Mouse (Mus musculus): Measurements from ENCODE around the gene Mtus2. TPM values are rescaled to one million over a fixed set of nuclear protein-coding genes. Genes with fewer than 3 reads are reported as not detected.
"Not testable (repeated sequence)": the region's sequence is repeated elsewhere in the genome, so short reads cannot be mapped to it uniquely, and the experiment has no call there.

Gene Mtus2
- polyA plus RNA-seq, 2 experiments from 2014 or later: 3.9 to 8.1 TPM

GRCm38 (mm10) chr5:148283584-148283983 is 326.5 kb downstream of the Mtus2 start:
- no peak for ATAC-seq

- ATAC-seq: no peak
These were observed 330.4 kb downstream of the Mtus2 start for GRCm38 (mm10) chr5:148287529-148287928.

DNA sequence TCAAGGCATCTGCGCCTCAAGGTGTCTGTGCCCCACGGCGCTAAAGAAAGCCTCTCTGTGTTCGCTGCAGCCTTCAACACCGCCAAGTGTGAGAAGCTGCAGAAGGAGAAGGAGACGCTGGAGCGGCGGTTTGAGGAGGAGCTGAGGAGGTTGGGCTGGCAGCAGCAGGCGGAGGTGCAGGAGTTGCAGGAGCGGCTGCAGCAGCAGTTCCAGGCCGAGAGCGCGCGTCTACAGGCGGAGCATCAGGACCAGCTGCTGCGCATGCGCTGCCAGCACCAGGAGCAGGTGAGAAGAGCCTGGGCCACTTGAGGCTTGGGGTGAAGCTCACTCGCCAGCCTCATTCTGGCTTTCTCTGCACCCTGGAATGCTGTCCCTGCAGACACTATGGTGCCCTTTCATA is 331.7 kb downstream of the Mtus2 start:
- ATAC-seq: no peak

- ATAC-seq: no peak
These were observed 332.8 kb downstream of the Mtus2 start for GRCm38 (mm10) chr5:148289951-148290350.

GRCm38 (mm10) chr5:148292862-148293261 is 335.7 kb downstream of the Mtus2 start:
- ATAC-seq: no peak

- ATAC-seq: no peak
These were observed 336.2 kb downstream of the Mtus2 start for GRCm38 (mm10) chr5:148293346-148293745.

GRCm38 (mm10) chr5:148302968-148303367 is 345.8 kb downstream of the Mtus2 start:
- ATAC-seq: no peak

DNA sequence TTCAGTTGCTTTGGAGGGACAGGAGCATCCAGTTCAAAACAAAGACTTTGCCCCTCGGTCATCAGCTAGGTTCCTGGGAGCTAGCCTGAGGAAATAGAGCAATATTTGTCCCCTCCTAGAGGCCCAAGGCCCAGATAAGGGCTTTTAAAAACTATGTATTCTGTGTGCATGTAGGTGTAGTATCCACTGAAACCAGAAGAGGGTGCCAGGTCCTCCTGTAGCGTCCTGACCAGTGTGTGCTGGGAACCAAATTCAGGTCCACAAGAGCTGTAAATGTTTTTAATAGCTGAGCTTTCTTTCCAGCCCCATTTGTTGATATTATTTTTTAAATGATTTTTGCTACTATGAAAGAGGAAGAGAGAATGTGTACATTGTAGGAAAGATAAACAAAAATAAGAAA is 347.0 kb downstream of the Mtus2 start:
- no peak for ATAC-seq

- ATAC-seq: peak; percentile 75
These were observed 353.7 kb downstream of the Mtus2 start for GRCm38 (mm10) chr5:148310790-148311189.

GRCm38 (mm10) chr5:148312443-148312842 is 355.3 kb downstream of the Mtus2 start:
- ATAC-seq: no peak

- ATAC-seq: no peak
These were observed 357.8 kb downstream of the Mtus2 start for GRCm38 (mm10) chr5:148314931-148315330.

GRCm38 (mm10) chr5:148325317-148325885 is 368.3 kb downstream of the Mtus2 start:
- ATAC-seq: peak; percentile 81

DNA sequence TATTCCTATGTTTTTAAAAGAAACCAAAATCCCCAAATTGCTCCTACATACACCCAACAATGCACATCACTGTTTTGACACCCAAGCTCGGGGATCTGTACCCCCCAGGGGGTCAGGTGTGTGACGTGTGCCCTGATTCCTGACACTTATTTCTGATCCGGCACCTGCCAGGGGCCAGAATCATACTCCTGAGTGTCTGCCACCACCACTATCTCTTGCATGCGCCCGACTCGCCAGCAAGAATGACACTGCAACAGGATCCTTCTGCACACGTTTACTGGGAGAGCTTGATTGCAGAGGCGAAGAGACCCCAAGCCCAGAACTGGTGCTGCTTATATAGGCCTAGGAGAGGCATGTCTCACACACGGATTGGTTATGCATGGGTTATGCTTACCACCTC is 369.2 kb downstream of the Mtus2 start:
- not testable (repeated sequence) for ATAC-seq

GRCm38 (mm10) chr5:148328982-148329381 is 371.9 kb downstream of the Mtus2 start:
- no peak for ATAC-seq

DNA sequence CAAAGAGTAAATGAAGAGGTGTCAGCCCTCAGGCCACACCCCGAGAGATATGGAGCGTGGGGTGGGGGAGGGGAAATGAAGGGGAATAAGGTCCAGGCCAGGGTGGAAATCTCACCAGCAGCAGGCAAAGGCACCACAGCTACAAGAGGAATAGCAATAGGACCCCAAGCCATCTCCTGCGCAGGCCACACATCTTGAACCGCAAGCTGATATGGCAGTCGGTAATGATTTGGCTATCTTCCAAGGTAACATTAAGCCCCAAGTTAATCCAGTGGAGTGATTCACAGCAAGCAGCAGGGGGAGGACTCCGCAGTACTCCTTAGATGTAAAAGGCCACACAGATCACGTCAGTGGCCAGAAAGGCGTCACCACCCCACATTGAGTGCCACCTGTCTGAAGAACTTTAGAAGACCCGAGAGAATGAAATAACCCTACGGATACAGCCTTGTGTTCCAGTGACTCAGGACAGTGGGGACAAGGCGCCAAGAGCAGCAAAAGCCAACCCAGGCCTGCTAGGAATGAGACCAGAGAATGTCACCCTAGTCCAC is 374.2 kb downstream of the Mtus2 start:
- no peak for ATAC-seq

DNA sequence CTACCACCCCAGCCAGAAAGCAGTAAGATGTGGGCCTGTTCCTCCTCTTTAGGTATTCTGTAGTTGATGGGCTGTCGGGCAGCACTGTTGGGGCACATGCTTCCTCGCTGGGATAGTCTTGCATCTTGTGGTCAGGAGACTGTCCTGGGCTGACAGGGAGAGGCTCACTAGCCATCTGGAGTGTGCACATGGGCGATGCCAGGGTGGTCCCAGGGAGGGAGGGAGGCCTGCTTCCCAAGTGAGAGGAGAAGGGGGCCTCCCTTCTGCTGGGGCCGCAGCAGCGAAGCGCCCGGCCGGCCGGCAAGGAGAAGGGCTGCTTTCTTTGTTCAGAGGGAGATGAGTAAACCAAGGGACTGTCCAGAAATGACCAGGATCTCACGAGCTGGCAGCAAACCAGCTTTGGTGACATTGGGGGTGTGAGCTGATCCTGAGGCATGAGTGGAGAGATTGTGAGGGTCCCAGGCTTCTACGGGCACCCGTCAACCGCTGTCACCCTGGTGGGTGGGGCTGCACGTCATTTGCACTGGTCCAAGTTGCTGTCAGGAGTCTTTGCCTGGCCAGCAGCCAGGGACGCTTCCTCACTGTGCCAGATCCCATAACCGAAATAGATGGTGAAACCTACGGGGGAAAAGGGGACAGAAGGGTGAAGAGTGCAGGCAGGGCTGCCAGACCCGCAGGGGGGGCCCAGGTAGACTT is 375.0 kb downstream of the Mtus2 start:
- no peak for ATAC-seq

DNA sequence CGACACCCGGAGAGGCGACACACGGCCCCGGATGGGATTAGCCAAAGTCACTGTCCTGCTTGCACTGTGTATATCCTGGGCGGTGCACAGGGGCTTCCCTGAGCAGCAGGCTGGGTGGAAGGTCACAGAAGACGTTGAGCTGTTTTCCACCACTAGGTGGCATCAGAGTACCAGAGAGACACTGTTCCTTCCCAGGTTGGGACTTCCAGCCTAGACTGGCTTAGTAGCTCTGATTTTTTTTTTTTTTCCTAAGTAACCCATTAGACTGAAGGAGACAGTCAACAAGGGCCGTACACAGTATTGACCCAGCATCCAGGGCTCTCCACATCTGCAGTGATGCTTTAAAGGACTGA is 375.5 kb downstream of the Mtus2 start:
- ATAC-seq: peak; percentile 89

DNA sequence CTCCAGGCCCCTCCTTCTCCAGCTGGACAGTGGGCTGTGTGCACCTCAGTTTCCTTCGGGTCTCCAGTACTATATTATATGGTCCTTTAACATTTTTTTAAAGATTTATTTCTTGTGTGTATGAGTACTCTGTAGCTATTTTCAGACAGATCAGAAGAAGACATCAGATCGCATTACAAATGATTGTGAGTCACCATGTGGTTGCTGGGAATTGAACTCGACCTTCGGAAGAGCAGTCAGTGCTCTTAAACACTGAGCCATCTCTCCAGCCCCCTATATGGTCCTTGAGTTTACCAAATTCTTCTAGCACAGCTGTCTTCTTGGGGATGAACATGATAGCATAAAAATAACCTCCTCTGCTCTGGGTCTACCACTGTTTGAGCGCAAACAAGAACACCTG is 382.0 kb downstream of the Mtus2 start:
- no peak for ATAC-seq

DNA sequence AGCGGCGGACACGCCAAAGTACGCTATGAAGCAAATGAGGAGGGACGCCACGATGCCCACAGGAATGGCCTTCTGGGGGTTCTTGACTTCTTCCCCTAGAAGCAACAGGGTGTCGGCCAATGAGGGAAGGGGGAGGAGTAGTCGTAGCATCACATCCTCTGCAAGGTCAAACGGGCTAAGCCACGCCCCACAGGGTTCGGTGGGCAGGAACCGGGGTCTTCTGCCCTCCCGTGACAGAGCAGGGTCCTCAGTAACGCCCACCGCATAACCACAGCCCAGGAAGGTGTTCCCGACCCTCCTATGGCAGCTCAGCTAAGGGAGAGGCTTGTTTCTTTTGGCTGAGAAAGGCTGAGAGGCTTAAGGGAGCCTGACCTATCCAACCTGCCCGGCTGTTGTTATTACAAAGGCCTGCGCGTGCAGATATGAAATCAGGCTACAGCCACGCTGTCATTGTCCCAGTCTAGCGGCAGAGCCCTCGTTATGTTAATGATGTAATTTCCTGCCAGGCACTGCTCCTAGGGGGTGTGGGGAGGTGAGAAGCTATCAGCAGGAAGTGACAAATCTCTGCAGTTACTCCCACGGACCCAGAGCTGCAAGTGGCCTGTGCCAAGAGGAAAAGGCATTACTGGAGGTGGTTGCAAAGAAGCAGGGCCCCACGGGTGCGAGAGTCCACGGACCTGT is 385.1 kb downstream of the Mtus2 start:
- peak; percentile 99 for ATAC-seq

GRCm38 (mm10) chr5:148344374-148344773 is 387.3 kb downstream of the Mtus2 start:
- no peak for ATAC-seq

GRCm38 (mm10) chr5:148346543-148346942 is 389.4 kb downstream of the Mtus2 start:
- no peak for ATAC-seq

GRCm38 (mm10) chr5:148348153-148348552 is 391.0 kb downstream of the Mtus2 start:
- ATAC-seq: no peak

DNA sequence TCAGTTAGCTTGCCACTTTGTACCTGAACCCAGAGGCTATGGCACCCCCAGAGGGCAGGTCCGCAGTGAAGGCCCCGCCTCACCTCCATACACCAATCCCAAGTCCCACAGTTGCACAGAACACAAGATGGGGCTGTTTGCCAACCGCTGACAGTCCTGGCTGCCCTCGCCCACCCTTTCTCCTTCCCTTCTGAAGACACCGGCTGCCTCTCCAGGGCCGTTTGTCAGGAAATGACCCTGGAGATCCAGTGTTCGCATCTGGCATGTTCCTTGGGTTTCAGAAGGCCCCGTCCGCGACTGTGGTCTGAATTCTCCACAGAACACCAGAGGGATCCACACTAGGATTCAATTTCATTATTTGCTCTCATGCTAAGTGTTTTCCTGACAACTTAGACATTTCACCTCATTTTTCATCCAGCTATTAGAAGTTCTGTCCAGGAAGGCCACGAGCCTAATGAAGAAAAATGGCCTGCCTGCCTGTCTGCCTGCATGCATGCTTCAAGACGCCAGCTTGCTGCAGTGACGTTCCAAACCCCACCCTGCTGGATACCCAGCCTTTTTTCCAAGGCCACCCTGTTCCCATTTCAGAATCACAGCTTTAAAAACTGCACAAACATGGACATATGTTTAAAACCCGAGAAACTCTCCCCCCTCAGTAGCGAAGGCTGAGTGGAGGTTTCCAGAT is 392.3 kb downstream of the Mtus2 start:
- ATAC-seq: no peak
